Mouse (Mus musculus) lung, adult 2 months (tissue): ENCODE measurements around the gene Arpc2. TPM values are rescaled to one million over a fixed set of nuclear protein-coding genes. Genes with fewer than 3 reads are reported as not detected.
"Not testable (repeated sequence)": the region's sequence is repeated elsewhere in the genome, so short reads cannot be mapped to it uniquely, and the experiment has no call there.

Experiments used
- DNase-seq: peaks from one replicate; pipeline ENCODE4 v3.0.0; 2022
- H3K4me1 ChIP-seq: fragments of 200-500 bp; 2 replicates; pipeline ENCODE4 v1.6.1; 2011; ENCODE audit warnings: low read length; ENCODE audit not compliant: control insufficient read depth, insufficient read depth
- H3K4me3 ChIP-seq: fragments of 200-500 bp; replicated peaks from 2 replicates; pipeline ENCODE3; 2011; ENCODE audit warnings: low read depth, mild to moderate bottlenecking, control low read depth, low read length; ENCODE audit errors: extremely low read depth
- CTCF ChIP-seq: fragments of 200-500 bp; IDR thresholded peaks from 2 replicates; pipeline ENCODE4 v1.5.1; 2011; ENCODE audit warnings: mild to moderate bottlenecking, low read length, control low read depth; ENCODE audit not compliant: insufficient read depth
- POLR2A ChIP-seq: fragments of 200-500 bp; IDR thresholded peaks from 2 replicates; pipeline ENCODE4 v1.6.1; 2011; ENCODE audit warnings: low read depth, mild to moderate bottlenecking, control low read depth, low read length, borderline replicate concordance; ENCODE audit errors: extremely low read depth
- WGBS: fragments of 180-500 bp; shearing (Covaris S2); methylation state at CpG from one replicate; pipeline ENCODE4 v1.1.7; 2018; 5-methylcytosine and 5-hydroxymethylcytosine counted together
- polyA plus RNA-seq: library from polyadenylated mRNA; depleted of rRNA; stranded (reverse); fragments of >200 nt; gene quantifications from 2 replicates; pipeline ENCODE4 v1.2.3, GENCODE M21; 2012

Gene Arpc2
- polyA plus RNA-seq, 1 experiment: 180 TPM

DNA sequence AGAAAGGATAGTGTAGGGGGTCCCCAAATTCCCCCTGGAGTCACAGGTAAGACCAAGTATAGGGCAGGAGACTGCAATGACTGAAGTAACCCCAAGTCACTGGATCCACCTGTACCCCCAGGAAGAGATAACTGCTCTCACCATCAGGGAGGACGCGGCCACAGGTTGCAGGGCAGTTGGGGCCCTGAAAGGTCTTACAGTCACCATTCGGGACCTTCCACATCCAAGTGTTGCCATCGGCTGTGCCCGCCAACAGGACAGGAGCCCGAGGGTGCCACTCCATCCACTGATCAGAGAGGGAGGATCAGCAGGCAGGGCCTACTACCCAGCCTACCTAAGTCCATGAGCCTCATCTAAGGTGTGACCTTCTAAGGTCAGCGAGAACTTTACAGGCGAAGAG lies 46.0 kb downstream of the Arpc2 start:
- Histone ChIP-seq H3K4me1 (peaks cover 2% of the 10 kb centered on the region; the same call in 1 of the 2 replicates), H3K4me3 (no peak overlapping the region)
- 95% methylated on average over 8 of the region's 8 CpGs for WGBS
- TF ChIP-seq POLR2A (no peak), CTCF (no peak)
- no peak for DNase-seq

DNA sequence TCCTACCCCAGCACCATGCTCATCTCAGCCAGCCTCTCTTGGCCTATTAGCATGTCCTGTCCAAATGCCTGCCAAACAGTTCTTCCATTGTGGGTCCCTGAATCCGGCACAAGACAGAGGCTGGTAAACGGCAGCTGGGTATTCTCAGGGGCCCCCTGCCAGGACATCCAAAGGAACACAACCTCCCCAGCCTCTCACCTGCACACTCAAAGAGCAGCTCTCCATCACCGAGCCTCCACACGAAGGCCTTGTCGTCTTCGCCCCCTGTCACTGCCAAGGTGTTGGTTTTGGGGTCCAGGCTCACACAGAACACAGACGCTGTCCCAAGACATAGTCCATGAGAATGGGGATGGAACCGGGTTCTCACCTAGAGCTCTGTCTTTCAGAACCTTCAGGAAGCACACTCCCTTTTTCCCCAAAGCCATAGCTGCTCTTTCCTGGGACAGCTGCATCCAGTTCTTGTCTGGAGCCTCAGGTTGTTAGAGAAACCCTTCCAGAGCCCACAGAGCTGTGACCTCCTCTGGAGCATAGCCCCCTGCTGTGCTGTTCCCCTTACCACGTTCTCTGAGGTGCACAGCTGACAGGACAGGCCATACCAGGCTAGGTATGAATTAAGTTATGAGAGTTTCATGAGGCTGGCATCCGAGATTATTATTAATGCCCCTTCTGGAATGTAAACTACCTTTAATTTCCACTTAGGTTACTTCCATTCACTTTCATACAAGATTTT lies 47.2 kb downstream of the Arpc2 start:
- Histone ChIP-seq H3K4me3 (no peak overlapping the region), H3K4me1 (peaks cover 5% of the 10 kb centered on the region; the same call in 1 of the 2 replicates)
- no peak for TF ChIP-seq POLR2A
- TF ChIP-seq CTCF: no peak
- no peak for DNase-seq
- WGBS: 86% methylated on average over 10 of the region's 10 CpGs

- TF ChIP-seq POLR2A (no peak), CTCF (no peak)
- DNase-seq: peak; percentile 43
- WGBS: 8% methylated on average over 15 of the region's 15 CpGs
Measured at GRCm38 (mm10) chr1:74283686-74284463, 48.0 kb downstream of the Arpc2 start.

DNA sequence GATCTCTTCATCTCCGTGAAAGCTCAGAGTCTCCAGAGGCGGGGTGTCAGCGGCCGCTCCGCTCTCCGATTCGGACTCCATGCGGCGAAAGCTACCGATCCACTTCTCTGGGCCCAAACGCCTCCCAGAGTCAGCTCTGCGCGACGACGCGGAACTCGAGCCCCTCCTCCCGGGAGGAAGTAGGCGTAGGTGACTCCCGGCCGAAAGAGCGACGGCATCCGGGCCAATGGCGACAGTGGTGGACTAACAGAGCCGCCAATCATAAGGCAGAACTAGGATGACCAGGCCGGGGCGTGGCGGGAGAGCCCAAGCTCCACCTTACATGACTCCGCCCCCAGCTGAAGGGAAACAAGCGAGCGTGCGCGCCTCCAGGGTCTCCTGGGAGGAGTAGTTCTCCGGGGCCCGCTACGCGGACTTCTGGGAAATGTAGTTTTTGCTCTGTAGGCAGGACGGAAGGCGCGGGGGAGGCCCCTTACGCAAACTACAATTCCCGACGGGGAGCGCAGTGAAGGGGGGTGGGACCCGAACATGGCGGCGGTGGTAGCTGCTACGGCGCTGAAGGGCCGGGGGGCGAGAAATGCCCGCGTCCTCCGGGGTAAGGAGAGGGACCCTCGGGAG lies 48.8 kb downstream of the Arpc2 start, which contains the start of the genes Aamp and Pnkd:
TSS of gene Aamp (minus strand) at position 196 of the 618 bp plus-strand sequence.
TSS of gene Pnkd (plus strand) at position 388 of the 618 bp plus-strand sequence.
- Histone ChIP-seq H3K4me3 (peak within 1 kb of the TSS; percentile 77), H3K4me1 (peaks cover 13% of the 10 kb centered on the region)
- DNase-seq: peak; percentile 99
- 1% methylated on average over 56 of the region's 56 CpGs for WGBS
- TF ChIP-seq POLR2A (peak; percentile 82; the same call in 1 of the 2 replicates), CTCF (no peak)

More at GRCm38 (mm10) chr1:74283686-74284463, 48.0 kb downstream of the Arpc2 start:
- Histone ChIP-seq H3K4me1 (peaks cover 6% of the 10 kb centered on the region), H3K4me3 (peak overlapping the region; percentile 77)

DNA sequence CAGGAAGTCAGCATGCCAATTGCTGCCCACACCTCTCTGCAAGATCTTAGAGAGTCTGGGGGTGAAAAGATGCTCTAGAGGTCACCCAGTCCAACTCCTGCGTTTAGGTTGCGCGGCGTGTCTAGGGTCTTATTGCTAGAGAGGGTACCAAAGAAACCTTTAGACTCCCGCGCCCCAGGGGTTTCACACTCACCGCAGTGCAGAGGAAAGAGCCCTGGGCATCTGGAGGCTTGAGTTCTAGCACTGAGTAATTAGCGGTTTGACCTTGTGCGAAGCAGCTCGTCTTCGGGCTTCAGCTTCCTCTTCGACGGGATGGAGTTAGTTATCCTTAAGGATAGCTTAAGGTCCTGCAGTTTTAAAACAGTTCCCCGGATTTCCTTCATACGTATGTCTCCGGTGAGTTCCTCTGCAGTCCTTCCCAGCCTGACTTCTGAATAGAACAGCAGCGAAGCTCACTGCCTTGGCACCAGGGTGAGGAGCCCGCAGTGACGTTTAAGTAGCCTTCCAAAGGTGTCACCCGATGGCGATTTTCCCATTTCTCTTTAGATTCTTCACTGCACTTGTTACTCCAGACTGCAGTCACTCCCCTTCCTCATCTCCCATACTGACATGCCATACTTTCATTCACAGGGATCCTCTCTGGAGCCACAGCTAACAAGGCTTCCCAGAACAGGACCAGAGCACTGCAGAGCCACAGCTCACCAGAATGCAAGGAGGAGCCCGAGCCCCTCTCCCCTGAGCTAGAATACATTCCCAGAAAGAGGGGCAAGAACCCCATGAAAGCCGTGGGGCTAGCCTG lies 49.5 kb downstream of the Arpc2 start:
- 3% methylated on average over 23 of the region's 23 CpGs for WGBS
- peaks cover 14% of the 10 kb centered on the region for H3K4me1 ChIP-seq
- H3K4me3 ChIP-seq: peak overlapping the region; percentile 77
- no peak for TF ChIP-seq CTCF
- no peak for TF ChIP-seq POLR2A
- DNase-seq: no peak

DNA sequence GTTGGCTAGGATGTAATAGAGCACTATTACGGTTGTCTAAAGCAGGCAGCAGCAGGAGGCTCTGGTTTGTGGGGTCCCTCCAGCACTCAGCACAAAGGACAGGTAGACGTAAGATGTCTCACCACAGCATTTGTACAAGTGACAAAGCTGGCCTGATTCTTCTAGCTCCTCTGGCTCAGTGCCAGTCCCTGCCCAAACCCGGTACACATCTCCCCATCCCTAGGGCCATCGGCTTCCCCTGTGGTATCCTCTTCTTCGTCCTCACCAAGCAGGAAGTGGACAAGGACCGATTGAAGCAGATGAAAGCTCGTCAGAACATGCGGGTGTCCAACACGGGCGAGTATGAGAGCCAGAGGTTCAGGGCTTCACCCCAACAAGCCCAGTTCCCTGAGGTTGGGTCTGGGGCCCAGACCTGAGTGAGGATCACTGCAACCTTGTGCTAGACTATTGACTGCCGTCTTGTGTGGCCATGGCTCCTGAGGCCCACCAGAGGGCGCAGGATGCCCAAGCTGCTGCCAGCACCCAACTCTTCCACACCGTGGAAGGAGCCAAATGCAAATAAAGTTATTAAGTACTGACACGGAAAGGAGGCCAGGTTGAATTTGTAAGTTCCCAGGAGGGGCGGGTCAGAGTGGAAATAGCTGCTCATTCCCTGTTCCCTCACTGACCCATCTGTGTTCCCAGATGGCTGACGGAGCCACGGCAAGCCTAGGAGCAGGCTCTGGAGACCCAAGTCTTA lies 51.2 kb downstream of the Arpc2 start:
- H3K4me3 ChIP-seq: not testable (repeated sequence)
- WGBS: 39% methylated on average over 16 of the region's 17 CpGs
- DNase-seq: peak; percentile 48
- peaks cover 17% of the 10 kb centered on the region for H3K4me1 ChIP-seq

- peaks cover 15% of the 10 kb centered on the region for H3K4me1 ChIP-seq
- TF ChIP-seq POLR2A: no peak
- no peak for TF ChIP-seq CTCF
- no peak overlapping the region for H3K4me3 ChIP-seq
- DNase-seq: no peak
- 72% methylated on average over 4 of the region's 4 CpGs for WGBS
Measured at GRCm38 (mm10) chr1:74288327-74288726, 52.4 kb downstream of the Arpc2 start.

GRCm38 (mm10) chr1:74289248-74289647 lies 53.4 kb downstream of the Arpc2 start:
- DNase-seq: no peak
- 48% methylated on average over 9 of the region's 9 CpGs for WGBS
- Histone ChIP-seq H3K4me1 (peaks cover 22% of the 10 kb centered on the region), H3K4me3 (no peak overlapping the region)
- TF ChIP-seq CTCF (no peak), POLR2A (no peak)

GRCm38 (mm10) chr1:74289740-74290139 lies 53.9 kb downstream of the Arpc2 start:
- Histone ChIP-seq H3K4me3 (no peak overlapping the region), H3K4me1 (peaks cover 24% of the 10 kb centered on the region)
- 75% methylated on average over 2 of the region's 2 CpGs for WGBS
- DNase-seq: no peak
- no peak for TF ChIP-seq CTCF
- no peak for TF ChIP-seq POLR2A
